Mouse (Mus musculus) hindbrain, embryonic 16.5 days (tissue): ENCODE data around the gene Tmem178b. TPM values are rescaled to one million over a fixed set of nuclear protein-coding genes. Genes with fewer than 3 reads are reported as not detected.

Experiments used
- ATAC-seq: fragments of 200-750 bp; cut with Nextera tagmentation; 2 replicates; pipeline ENCODE4 v1.8.0; 2017; ENCODE audit warnings: moderate TSS enrichment, moderate library complexity
- H3K27ac ChIP-seq: fragments of 300-500 bp; sonication (generic); 2 replicates; pipeline ENCODE4 v1.5.1; 2014; ENCODE audit warnings: low read depth, mild to moderate bottlenecking, control low read depth, low read length, moderate library complexity
- H3K27me3 ChIP-seq: fragments of 300-500 bp; sonication (generic); replicated peaks from 2 replicates; pipeline ENCODE4 v1.6.1; 2014; ENCODE audit warnings: low read length; ENCODE audit not compliant: control insufficient read depth, insufficient read depth
- H3K36me3 ChIP-seq: fragments of 300-500 bp; sonication (generic); 2 replicates; pipeline ENCODE4 v1.6.1; 2014; ENCODE audit warnings: mild to moderate bottlenecking, low read length, moderate library complexity, mixed read lengths; ENCODE audit not compliant: control insufficient read depth, insufficient read depth
- H3K4me1 ChIP-seq: fragments of 300-500 bp; sonication (generic); 2 replicates; pipeline ENCODE4 v1.6.1; 2014; ENCODE audit warnings: low read depth, low read length; ENCODE audit not compliant: control insufficient read depth, insufficient read depth
- H3K4me2 ChIP-seq: fragments of 300-500 bp; sonication (generic); 2 replicates; pipeline ENCODE4 v1.6.1; 2014; ENCODE audit warnings: mild to moderate bottlenecking, low read length, control low read depth, moderate library complexity
- H3K4me3 ChIP-seq: fragments of 300-500 bp; sonication (generic); 2 replicates; pipeline ENCODE4 v1.5.1; 2014; ENCODE audit warnings: mild to moderate bottlenecking, low read length, control low read depth, moderate library complexity
- H3K9ac ChIP-seq: fragments of 300-500 bp; sonication (generic); 2 replicates; pipeline ENCODE4 v1.6.1; 2014; ENCODE audit warnings: low read depth, mild to moderate bottlenecking, control low read depth, low read length, moderate library complexity
- H3K9me3 ChIP-seq: fragments of 300-500 bp; sonication (generic); 2 replicates; pipeline ENCODE4 v1.6.1; 2014; ENCODE audit warnings: mild to moderate bottlenecking, low read length, moderate library complexity; ENCODE audit not compliant: control insufficient read depth
- WGBS: fragments of 180-500 bp; shearing (Covaris S2); extraction: QIAGEN DNeasy Blood & Tissue Kit; methylation state at CpG from one replicate; pipeline ENCODE4 v1.1.7; 2014; 5-methylcytosine and 5-hydroxymethylcytosine counted together
- polyA plus RNA-seq: library from polyadenylated mRNA; unstranded; fragments of >200 nt; fragmentation: Nextera tagmentation; extraction: Ambion mirVana; gene quantifications from 2 replicates; pipeline ENCODE4 v1.2.1, GENCODE M21; 2015

The Tmem178b gene
- polyA plus RNA-seq, 1 experiment from 2014 or later = 35.5 TPM

DNA sequence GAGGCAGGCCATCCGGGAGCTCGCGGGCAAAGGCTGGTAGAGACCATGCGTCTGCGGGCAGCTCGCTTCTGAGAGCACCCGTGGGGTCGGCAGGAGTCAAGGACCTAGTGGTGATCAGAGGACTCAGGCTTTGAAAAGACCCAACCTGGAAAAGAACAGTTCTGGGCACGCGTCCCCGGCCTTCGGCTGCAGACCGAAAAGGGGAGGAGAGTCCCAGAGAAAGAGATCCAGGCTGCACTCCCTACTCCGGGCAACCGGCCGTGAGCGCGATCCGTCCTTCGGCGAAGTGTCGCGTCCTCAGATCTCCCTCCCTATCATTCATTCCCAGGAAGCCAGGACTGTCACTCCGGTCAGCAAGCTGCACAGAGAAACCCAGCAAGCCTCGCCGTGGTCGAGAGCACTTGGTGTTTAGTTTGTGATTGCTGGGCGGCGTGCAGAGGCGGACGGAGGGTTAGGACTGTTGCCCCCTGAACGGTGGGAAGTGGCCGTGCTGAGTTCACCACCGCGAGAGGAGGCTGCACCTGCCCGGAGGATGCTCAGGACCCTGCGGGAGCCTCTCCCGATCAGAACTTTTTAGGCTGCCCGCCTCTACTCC is 668 bp upstream of the Tmem178b start:
- H3K36me3 ChIP-seq = no peaks in the 10 kb centered on the region

DNA sequence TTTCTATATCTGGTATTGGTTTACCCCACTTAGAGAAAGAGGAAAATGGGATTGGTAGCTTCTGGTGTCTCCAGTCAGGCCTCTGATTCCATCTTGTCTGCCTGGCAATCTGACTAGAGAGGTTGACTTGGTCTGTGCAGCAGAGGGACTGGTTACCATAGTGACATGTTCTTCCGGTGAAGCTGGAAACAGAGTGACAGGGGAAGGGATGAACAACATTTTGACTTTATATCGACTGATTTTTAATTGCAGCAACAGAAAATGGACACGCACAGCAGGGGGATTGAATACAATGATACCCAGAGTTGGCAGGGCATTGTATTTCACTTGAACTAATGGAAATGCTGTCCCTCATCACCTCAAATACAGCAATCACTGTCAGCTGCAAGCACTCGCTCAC is 2.1 kb downstream of the Tmem178b start:
- Histone ChIP-seq H3K4me3 (peak overlapping the region; percentile 77), H3K36me3 (no peaks in the 10 kb centered on the region), H3K9ac (peak overlapping the region; percentile 51), H3K4me2 (peak overlapping the region; percentile 87), H3K27ac (0 out of 2 replicates have a peak overlapping the region, but pooled peaks have one; percentile 14), H3K9me3 (no peaks in the 10 kb centered on the region), H3K4me1 (peaks cover 12% of the 10 kb centered on the region), H3K27me3 (no peaks in the 10 kb centered on the region)
- WGBS = 7% methylated on average over 4 of the region's 4 CpGs
- no peak for ATAC-seq

More for the DNA sequence above, 668 bp upstream of the Tmem178b start:
- WGBS = under 1% methylated on average over 35 of the region's 39 CpGs
- Histone ChIP-seq H3K4me1 (peaks cover 15% of the 10 kb centered on the region), H3K4me2 (peak overlapping the region; percentile 87), H3K9ac (peak overlapping the region; percentile 92), H3K27ac (peak overlapping the region; percentile 99), H3K4me3 (peak overlapping the region; percentile 77), H3K27me3 (no peaks in the 10 kb centered on the region), H3K9me3 (no peaks in the 10 kb centered on the region)
- ATAC-seq = peak; percentile 7

DNA sequence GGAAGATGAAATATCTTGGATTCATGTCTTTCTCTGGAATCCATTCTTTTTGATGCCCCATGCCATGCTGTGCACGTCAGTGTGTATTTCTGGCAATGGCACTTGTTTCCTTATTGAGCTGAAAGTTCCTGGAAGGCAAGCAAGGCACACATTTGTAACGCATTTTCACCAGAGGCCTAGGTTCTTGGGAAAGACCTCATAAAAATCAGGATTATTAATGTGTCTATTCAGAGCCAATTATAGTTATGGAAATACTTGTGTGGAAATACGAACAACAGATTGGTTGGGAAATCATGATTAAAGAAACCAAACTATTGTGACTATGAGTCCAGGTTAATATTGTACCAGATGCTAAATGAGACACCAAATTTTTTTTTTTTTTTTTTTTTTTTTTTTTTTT is 3.4 kb downstream of the Tmem178b start:
- Histone ChIP-seq H3K27me3 (no peaks in the 10 kb centered on the region), H3K27ac (no peak overlapping the region), H3K9me3 (no peaks in the 10 kb centered on the region), H3K4me2 (peak overlapping the region; percentile 47), H3K36me3 (no peaks in the 10 kb centered on the region), H3K9ac (no peak overlapping the region), H3K4me3 (0 out of 2 replicates have a peak overlapping the region, but pooled peaks have one; percentile 6), H3K4me1 (peaks cover 12% of the 10 kb centered on the region)
- 51% methylated on average over 3 of the region's 3 CpGs for WGBS
- no peak for ATAC-seq

DNA sequence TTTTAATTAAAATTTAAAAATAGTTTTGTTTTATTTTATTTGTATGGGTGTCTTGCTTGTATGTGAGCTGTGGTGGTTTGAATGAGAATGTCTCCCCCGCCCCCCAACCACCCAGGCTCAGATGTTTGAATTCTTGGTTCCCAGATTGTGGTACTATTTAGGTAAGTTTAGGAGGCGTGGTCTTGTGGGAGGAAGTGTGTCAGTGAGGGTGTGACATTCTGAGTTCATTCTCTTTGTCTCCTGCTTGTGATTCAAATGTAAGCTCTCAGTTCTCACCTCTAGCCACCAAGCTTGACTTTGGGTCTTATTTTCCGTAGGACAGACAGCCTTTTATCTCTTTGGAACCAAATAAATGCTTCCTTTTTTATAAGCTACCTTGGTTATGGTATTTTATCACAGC is 17.7 kb downstream of the Tmem178b start:
- no peak for ATAC-seq
- Histone ChIP-seq H3K27me3 (no peaks in the 10 kb centered on the region), H3K9ac (no peak overlapping the region), H3K4me1 (peaks cover under 1% of the 10 kb centered on the region; the same call in 1 of the 2 replicates), H3K36me3 (no peaks in the 10 kb centered on the region), H3K9me3 (no peaks in the 10 kb centered on the region), H3K27ac (no peak overlapping the region), H3K4me3 (no peak overlapping the region), H3K4me2 (no peak overlapping the region)
- 85% methylated on average over 3 of the region's 3 CpGs for WGBS

DNA sequence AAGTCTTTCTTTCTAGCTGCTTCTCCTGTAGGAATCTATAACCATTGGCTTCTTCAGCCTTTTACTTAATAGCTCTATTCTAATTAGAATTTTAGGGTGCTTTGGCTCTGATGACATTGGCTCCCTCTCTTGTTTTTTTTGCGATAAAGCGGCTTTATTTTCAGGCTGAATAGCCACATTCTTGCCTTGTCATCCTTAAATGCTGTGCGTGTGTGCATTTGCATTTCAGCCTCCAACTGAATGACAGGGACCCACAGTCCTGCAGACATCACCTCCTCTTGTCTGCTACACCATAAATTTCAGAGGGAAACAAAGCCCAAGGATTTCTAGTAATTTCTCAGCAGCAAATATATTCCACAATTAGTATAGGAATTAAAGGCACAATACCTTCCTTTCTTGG is 23.4 kb downstream of the Tmem178b start:
- Histone ChIP-seq H3K4me2 (no peak overlapping the region), H3K4me1 (peaks cover 8% of the 10 kb centered on the region), H3K4me3 (no peak overlapping the region), H3K27me3 (no peaks in the 10 kb centered on the region), H3K9ac (no peak overlapping the region), H3K9me3 (no peaks in the 10 kb centered on the region), H3K36me3 (no peaks in the 10 kb centered on the region), H3K27ac (no peak overlapping the region)
- WGBS = 28% methylated on average over 3 of the region's 3 CpGs
- no peak; the same call in 1 of the 2 replicates for ATAC-seq

DNA sequence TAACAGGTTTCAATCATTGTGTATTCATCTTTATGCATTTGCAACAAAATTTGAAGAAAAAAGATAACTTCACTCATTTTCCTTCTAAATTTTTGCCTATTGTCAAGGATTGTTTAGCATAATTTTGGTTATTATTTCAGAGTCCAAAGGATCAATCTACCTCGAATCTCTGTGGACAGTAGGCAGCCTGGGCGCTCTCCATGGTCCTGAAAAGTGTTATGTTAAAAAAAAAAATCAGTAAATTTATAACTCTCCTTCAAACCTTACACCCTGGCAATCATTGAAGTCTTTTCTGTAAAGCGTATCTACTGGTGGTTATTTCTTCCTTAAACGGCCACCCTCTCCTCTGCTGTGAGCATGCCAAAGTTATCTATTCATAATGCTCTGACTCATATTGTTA is 26.2 kb downstream of the Tmem178b start:
- 62% methylated on average over 4 of the region's 4 CpGs for WGBS

DNA sequence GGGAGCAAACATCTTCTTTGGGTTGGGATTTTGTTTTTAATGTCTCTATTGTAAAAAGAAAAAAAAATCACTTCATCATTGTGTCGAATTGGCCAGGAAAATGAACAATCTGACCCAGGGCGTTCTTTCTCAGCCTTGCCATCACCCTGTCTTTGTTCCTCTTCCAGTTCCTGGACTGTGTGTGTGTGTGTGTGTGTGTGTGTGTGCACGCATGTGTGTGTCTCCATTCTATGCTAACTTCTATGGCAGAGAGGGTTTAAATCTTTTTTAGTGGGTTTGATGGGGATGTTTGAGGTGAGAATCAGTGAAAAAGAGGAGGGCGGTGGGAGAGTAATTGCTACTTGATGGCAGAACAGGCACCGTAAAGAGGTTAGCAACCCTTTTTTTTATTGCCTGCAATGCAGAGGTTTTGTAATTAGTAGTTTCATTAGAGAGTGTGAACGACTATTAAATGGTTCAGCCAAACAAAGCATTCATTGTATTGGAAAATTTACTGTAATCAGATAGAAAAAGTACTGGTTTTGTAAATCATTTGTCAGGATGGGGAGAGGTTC is 30.2 kb downstream of the Tmem178b start:
- H3K27ac ChIP-seq = peak overlapping the region; percentile 47
- no peak for ATAC-seq
- H3K9ac ChIP-seq = no peak overlapping the region
- H3K36me3 ChIP-seq = no peaks in the 10 kb centered on the region
- H3K9me3 ChIP-seq = no peaks in the 10 kb centered on the region
- no peaks in the 10 kb centered on the region for H3K27me3 ChIP-seq
- peaks cover 10% of the 10 kb centered on the region for H3K4me1 ChIP-seq
- peak overlapping the region; percentile 18; the same call in 1 of the 2 replicates for H3K4me2 ChIP-seq
- no peak overlapping the region for H3K4me3 ChIP-seq
- WGBS = 39% methylated on average over 6 of the region's 6 CpGs

More for the DNA sequence above, 26.2 kb downstream of the Tmem178b start:
- Histone ChIP-seq H3K36me3 (no peaks in the 10 kb centered on the region), H3K4me1 (peaks cover 18% of the 10 kb centered on the region), H3K9ac (no peak overlapping the region), H3K4me3 (no peak overlapping the region), H3K9me3 (no peaks in the 10 kb centered on the region), H3K27me3 (no peaks in the 10 kb centered on the region), H3K4me2 (no peak overlapping the region), H3K27ac (no peak overlapping the region)
- no peak for ATAC-seq

DNA sequence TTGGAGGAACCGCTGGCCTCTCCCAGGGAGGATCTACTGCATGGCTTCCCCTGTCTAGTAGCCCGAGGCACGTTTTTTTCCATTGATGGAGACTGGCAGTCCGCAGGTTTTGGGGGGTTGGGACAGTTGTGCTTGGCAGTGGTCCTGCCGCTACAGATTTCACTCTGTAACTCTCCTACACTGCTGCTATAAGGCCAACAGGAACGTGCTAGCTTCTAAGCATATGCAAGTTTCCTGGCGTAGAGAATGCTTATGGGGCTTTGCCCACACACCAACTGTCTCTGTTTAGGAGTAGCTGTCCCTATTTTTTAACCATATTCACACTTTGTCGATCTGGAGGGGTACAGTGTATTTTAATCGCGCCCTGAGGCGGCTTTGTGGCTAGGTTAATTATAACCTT is 30.8 kb downstream of the Tmem178b start:
- peak; percentile 52; the same call in 1 of the 2 replicates for ATAC-seq
- peak overlapping the region; percentile 18; the same call in 1 of the 2 replicates for H3K4me2 ChIP-seq

DNA sequence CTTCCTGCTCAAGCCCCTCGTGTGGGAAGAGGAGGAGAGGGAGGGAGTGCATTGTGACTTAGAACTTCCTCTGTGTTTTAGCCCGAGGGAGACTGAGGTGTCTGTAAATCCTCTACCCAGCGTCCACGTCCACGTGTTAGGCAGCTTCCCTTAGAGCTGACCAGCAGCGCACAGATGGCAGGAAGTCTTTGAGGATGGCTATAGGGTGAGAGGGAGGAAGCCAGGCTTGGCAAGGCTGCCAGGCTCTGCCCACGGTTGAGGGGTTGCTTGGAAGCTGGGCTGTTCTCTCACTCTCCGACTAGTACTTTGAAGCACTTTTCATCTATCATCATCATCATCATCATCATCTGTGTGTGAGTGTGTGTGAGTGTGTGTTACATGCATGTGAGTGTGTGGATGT is 41.9 kb downstream of the Tmem178b start:
- H3K36me3 ChIP-seq = no peaks in the 10 kb centered on the region
- H3K4me3 ChIP-seq = no peak overlapping the region
- peaks cover 11% of the 10 kb centered on the region for H3K4me1 ChIP-seq
- no peak overlapping the region for H3K27ac ChIP-seq
- H3K4me2 ChIP-seq = no peak overlapping the region
- no peaks in the 10 kb centered on the region for H3K9me3 ChIP-seq
- no peak overlapping the region for H3K9ac ChIP-seq
- WGBS = 36% methylated on average over 8 of the region's 8 CpGs
- H3K27me3 ChIP-seq = no peaks in the 10 kb centered on the region
- 0 out of 2 replicates have a peak, but pooled peaks have one; percentile 22 for ATAC-seq

More for the DNA sequence above, 30.8 kb downstream of the Tmem178b start:
- Histone ChIP-seq H3K36me3 (no peaks in the 10 kb centered on the region), H3K27me3 (no peaks in the 10 kb centered on the region), H3K4me1 (peaks cover 10% of the 10 kb centered on the region), H3K27ac (peak overlapping the region; percentile 47), H3K9ac (0 out of 2 replicates have a peak overlapping the region, but pooled peaks have one; percentile 11), H3K9me3 (no peaks in the 10 kb centered on the region), H3K4me3 (no peak overlapping the region)
- WGBS = 44% methylated on average over 11 of the region's 11 CpGs
